Mouse (Mus musculus): ENCODE measurements around the gene Cym.

The Cym gene

DNA sequence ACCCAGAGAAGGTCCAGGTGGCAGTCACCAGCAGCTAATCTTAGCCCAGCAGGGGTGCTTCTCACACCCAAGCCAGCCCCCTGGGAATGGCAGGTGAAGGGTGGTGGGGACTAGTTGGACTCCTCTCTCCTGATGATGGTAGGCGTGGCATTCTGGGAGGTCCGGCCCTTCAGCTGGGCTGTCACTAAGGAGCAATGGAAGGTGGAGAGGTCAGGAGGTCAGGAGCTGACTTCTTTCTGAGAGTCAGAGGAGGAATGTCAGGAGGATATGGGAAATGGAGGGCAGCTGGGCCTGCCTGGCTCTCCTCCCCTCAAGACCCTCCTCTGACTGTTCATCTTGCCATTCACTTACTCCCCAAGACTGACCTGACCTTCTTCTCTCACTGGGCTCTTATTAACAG lies 16.5 kb upstream of the Cym start:
- no peaks in the 10 kb centered on the region for H3K27me3 ChIP-seq (ENCODE audit: control insufficient read depth, insufficient read depth, low read length, poor library complexity, severe bottlenecking)
- H3K36me3 ChIP-seq (ENCODE audit: control insufficient read depth, insufficient read depth, low read length, poor library complexity, severe bottlenecking) = no peaks in the 10 kb centered on the region
- no peak for DNase-seq (ENCODE audit: low read depth, low spot score)

DNA sequence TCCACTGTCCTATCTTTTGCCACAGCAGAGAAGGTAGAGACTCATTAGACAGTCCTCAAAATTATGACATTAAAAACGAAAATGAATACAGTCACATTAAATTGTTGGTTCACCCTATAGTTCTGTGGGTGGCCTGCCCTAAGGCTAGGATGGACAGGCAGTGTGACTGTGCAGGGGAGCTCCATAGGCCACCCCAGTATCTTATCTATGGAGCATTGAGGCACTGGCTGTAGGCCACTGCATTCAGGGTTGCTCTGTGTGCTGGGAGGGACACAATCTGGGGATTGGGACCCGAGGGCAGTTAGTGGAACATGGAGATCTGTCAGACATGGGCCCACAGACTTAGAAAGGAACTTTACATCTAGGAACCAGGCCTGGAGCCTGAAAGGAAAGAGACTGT lies 12.4 kb upstream of the Cym start:
- DNase-seq (ENCODE audit: low read depth, low spot score) = no peak
- H3K36me3 ChIP-seq (ENCODE audit: control insufficient read depth, insufficient read depth, low read length, poor library complexity, severe bottlenecking) = no peaks in the 10 kb centered on the region

DNA sequence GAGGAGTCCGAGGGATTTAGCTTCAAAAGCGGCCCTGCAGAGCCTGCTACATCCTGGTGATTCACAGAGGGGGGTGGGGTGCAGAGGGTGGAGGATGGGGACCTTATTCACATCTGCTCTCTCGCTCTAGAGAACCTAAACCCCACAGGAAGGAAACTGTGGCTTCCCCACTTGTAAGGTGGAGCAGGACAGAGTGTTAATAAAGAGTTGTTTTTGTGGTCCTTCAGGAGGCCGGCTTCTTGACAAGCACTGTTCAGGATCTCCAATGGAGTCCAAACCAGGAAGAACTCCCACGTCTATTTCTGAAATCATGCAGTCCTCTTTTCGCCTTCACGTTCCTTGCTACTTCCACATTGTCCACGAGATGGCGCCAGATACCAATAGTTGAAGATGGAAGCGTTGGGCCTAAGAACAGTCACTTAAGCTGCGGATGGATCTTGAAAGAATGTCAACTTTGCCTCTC lies 11.8 kb upstream of the Cym start:
- H3K36me3 ChIP-seq (ENCODE audit: control insufficient read depth, insufficient read depth, low read length, poor library complexity, severe bottlenecking) = no peaks in the 10 kb centered on the region
- peak; percentile 90 for DNase-seq (ENCODE audit: low read depth, low spot score)
- no peaks in the 10 kb centered on the region for H3K27me3 ChIP-seq (ENCODE audit: control insufficient read depth, insufficient read depth, low read length, poor library complexity, severe bottlenecking)

More for the DNA sequence above, 12.4 kb upstream of the Cym start:
- no peaks in the 10 kb centered on the region for H3K27me3 ChIP-seq (ENCODE audit: control insufficient read depth, insufficient read depth, low read length, poor library complexity, severe bottlenecking)

DNA sequence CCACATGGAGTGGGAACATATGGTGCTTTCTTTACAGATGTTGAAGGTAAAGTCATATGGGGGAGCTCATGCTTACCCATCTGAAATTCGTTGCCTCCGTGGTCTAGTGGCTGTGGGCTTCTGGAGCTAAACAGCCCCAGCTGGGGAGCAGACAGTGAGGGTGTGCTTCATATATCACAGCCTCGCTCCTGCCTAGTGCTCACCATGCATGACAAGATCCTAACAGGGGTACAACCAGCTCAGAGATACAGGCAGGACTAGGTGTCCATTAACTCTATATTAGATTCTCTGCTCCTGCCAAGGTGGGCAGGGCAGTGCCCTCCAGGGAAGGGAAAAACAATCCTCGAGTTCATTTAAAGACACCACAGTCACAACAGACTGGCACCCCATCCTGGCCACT lies 9.7 kb upstream of the Cym start:
- H3K27me3 ChIP-seq (ENCODE audit: control insufficient read depth, insufficient read depth, low read length, poor library complexity, severe bottlenecking) = no peaks in the 10 kb centered on the region
- no peaks in the 10 kb centered on the region for H3K36me3 ChIP-seq (ENCODE audit: control insufficient read depth, insufficient read depth, low read length, poor library complexity, severe bottlenecking)
- no peak for DNase-seq (ENCODE audit: low read depth, low spot score)

DNA sequence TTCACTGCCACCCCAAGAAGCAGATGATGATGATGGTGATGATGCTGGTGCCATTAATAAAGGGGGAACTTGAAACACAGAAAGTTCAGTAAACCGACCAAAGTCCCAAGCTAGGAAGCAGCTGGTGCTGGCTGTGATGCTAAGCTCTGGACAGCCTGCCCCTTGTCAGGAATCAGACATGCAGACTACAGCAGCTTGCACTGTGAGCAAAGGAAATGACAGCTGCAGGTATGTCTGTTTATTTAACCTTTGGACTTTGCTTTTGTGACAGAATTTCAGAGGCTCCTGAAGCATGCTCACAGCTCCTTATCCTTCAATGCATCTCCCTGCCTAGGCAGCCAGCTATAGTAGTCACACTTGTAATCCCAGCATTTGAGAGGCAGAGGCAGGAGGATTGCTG lies 9.0 kb upstream of the Cym start, which contains the start of gene A630076J17Rik:
TSS of gene A630076J17Rik (plus strand) at position 88 of the 400 bp plus-strand sequence.
- Histone ChIP-seq H3K27me3 (ENCODE audit: control insufficient read depth, insufficient read depth, low read length, poor library complexity, severe bottlenecking) (no peaks in the 10 kb centered on the region), H3K36me3 (ENCODE audit: control insufficient read depth, insufficient read depth, low read length, poor library complexity, severe bottlenecking) (no peaks in the 10 kb centered on the region)
- no peak for DNase-seq (ENCODE audit: low read depth, low spot score)

DNA sequence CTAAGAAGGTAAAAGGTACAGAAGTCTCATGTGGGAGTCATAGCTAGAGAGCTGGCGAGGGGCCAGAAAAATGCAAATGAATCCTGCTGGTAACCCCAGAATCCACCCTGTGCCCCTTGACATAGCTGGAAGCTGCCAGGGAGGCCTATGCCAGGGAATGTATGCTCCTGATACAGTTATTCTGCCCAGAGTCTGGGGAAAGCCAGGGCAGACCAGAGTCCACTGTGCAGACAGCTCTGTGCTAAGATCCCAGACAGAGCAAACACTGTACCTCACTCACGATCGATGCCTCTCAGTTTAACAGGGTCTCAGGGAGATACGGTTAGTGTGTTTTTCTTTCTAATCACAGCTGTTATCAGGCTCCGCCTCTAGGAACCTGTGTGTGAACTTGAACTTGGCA lies 8.3 kb upstream of the Cym start:
- no peak for DNase-seq (ENCODE audit: low read depth, low spot score)
- Histone ChIP-seq H3K36me3 (ENCODE audit: control insufficient read depth, insufficient read depth, low read length, poor library complexity, severe bottlenecking) (no peaks in the 10 kb centered on the region), H3K27me3 (ENCODE audit: control insufficient read depth, insufficient read depth, low read length, poor library complexity, severe bottlenecking) (no peaks in the 10 kb centered on the region)

DNA sequence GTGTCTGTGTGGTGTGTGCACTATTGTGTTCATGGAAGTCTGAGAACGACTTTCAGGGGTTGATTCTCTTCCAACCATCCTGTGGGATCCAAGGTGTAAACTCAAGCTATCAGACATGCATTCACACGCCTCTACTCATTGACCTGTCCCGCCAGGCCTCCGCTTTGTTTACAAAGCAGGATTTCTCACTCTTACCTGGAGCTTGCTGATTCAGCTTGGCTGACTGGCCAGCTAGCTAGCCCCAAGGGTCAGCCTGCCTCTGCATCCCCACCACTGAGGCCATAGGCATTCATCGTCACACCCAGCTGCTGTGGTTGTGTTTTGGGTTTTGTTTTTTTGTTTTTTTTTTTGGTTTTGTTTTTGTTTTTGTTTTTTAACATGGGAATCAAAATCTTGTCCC lies 7.7 kb upstream of the Cym start:
- Histone ChIP-seq H3K36me3 (ENCODE audit: control insufficient read depth, insufficient read depth, low read length, poor library complexity, severe bottlenecking) (no peaks in the 10 kb centered on the region), H3K27me3 (ENCODE audit: control insufficient read depth, insufficient read depth, low read length, poor library complexity, severe bottlenecking) (no peaks in the 10 kb centered on the region)
- no peak for DNase-seq (ENCODE audit: low read depth, low spot score)

DNA sequence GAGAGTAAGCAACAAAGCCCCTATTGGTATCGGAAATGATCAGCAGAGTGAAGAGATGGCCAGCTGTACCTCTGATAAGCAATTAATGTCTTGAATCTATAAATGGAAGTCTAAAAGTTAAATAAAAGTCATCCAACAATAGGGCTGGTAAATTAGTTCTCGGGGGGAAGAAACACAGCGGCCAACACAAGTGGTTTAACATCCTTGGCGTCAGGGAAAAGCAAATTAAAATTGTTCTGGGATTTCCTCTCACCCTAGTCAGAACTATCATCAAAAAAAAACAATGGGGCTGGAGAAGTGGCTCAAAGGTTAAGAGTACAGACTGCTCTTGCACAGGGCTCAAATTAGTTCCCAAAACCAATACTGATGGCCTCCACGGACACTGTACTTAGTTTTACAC lies 4.3 kb upstream of the Cym start:
- DNase-seq (ENCODE audit: low read depth, low spot score) = no peak
- Histone ChIP-seq H3K27me3 (ENCODE audit: control insufficient read depth, insufficient read depth, low read length, poor library complexity, severe bottlenecking) (no peaks in the 10 kb centered on the region), H3K36me3 (ENCODE audit: control insufficient read depth, insufficient read depth, low read length, poor library complexity, severe bottlenecking) (no peaks in the 10 kb centered on the region)

DNA sequence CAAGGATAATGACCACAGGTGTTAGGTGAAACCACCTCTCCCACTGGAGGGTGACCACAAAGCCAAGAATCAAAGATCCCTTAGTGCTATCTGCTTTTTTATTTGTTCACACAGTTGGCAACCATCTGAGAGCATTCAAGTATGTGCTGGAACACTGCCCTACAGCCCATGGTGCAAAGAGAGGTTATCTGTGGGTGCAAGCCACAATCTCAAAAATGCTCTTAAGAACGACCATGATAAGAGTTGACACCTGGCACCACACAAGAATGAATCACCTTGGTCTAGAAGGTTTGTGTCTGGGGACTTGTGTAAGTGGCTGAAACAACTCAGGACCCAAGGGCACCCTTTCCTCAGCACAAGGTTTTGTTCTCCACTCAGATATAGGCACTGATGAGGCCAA lies 1.7 kb upstream of the Cym start:
- DNase-seq (ENCODE audit: low read depth, low spot score) = no peak
- H3K36me3 ChIP-seq (ENCODE audit: control insufficient read depth, insufficient read depth, low read length, poor library complexity, severe bottlenecking) = no peaks in the 10 kb centered on the region
- H3K27me3 ChIP-seq (ENCODE audit: control insufficient read depth, insufficient read depth, low read length, poor library complexity, severe bottlenecking) = no peaks in the 10 kb centered on the region

DNA sequence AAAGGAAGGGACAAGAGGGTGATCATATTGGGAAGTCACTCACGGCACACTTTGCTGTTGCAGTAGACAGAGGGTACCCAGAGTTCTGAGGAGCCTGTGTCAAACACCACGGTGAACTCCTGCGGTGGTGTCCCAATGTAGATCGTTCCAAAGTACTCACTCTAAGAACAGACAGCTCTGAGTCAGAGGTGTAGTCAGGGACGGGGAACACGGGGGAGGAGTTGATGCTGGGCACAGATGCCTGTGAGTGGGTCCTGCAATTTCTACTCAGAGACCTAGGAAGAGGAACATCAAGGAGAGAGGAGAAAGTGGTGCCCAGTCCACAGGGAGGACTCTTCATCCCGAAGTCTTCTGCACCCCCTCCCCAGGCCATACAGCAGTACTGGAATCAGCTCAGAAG lies 3.0 kb downstream of the Cym start:
- Histone ChIP-seq H3K27me3 (ENCODE audit: control insufficient read depth, insufficient read depth, low read length, poor library complexity, severe bottlenecking) (no peaks in the 10 kb centered on the region), H3K36me3 (ENCODE audit: control insufficient read depth, insufficient read depth, low read length, poor library complexity, severe bottlenecking) (no peaks in the 10 kb centered on the region)
- DNase-seq (ENCODE audit: low read depth, low spot score) = no peak

DNA sequence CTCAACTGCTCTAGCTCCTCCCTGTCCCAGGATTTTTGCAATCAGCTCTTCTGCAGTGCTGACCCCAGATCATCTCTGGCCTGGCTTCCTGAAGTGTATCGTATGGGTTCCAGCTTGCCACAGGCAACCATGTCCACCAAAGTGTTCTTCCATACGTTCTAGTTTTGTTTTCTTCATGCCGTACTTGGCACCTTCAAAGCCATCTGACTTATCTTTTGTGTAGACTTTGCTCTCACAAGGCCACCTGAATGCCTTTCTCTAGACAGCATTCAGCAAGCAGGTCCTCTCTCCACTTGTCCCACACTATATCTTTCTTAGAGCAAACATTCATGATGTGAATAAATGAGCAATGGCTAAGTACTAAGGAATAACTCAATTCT lies 4.4 kb downstream of the Cym start:
- H3K27me3 ChIP-seq (ENCODE audit: control insufficient read depth, insufficient read depth, low read length, poor library complexity, severe bottlenecking) = no peaks in the 10 kb centered on the region
- H3K36me3 ChIP-seq (ENCODE audit: control insufficient read depth, insufficient read depth, low read length, poor library complexity, severe bottlenecking) = no peaks in the 10 kb centered on the region
- DNase-seq (ENCODE audit: low read depth, low spot score) = no peak

DNA sequence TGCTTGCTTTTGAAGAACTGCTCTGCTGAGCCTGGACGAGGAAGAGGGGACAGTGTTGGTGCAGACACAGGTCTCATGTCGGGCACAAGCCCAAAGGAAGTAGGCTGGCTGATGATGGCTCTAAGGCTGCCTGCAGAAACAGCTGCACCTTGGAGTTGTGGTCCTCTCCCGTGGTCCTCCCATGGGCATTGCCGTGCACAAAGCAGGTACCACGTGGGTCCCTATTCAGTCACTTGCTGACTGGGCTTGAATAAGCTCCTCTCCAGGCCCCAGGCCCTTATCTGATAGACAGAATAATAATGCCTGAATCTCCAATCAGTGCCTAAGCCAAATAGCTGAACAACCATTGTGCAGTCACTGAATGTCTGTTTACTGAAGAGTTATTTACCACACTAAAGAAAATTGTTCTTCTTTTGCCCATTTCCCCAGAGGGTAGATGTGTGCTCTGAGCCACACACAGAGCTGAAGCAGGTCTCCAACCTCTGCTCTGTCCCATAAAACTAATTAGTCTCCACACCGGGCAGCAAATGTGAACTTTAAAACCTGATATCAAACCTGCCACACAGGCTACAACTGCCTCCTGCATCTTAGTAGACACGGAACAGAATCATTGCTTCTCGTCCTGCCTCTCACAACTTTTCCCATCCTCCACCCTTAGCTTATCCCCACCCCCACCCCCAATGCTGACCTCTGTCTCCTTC lies 5.0 kb downstream of the Cym start:
- no peaks in the 10 kb centered on the region for H3K27me3 ChIP-seq (ENCODE audit: control insufficient read depth, insufficient read depth, low read length, poor library complexity, severe bottlenecking)
- DNase-seq (ENCODE audit: low read depth, low spot score) = no peak

DNA sequence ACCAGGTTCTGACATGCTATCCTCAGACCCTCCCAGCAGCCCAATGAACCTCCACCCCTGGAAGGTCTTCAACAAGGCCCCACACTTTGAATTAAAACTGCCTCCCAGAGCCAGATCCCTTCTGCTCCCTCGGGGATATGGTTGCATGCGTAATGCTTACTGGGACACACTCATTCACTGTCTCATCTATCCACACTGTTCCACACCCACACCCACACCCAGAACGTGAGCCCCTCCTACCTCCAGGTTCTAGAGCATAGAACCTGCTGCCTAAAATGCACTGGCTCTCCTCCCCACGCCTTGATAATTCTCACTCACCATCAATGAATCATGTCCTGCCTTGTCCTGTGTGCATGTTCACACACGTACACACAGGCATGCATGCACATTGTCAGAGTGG lies 6.9 kb downstream of the Cym start:
- no peak for DNase-seq (ENCODE audit: low read depth, low spot score)
- Histone ChIP-seq H3K27me3 (ENCODE audit: control insufficient read depth, insufficient read depth, low read length, poor library complexity, severe bottlenecking) (no peaks in the 10 kb centered on the region), H3K36me3 (ENCODE audit: control insufficient read depth, insufficient read depth, low read length, poor library complexity, severe bottlenecking) (no peaks in the 10 kb centered on the region)

More for the DNA sequence above, 5.0 kb downstream of the Cym start:
- H3K36me3 ChIP-seq (ENCODE audit: control insufficient read depth, insufficient read depth, low read length, poor library complexity, severe bottlenecking) = no peaks in the 10 kb centered on the region

DNA sequence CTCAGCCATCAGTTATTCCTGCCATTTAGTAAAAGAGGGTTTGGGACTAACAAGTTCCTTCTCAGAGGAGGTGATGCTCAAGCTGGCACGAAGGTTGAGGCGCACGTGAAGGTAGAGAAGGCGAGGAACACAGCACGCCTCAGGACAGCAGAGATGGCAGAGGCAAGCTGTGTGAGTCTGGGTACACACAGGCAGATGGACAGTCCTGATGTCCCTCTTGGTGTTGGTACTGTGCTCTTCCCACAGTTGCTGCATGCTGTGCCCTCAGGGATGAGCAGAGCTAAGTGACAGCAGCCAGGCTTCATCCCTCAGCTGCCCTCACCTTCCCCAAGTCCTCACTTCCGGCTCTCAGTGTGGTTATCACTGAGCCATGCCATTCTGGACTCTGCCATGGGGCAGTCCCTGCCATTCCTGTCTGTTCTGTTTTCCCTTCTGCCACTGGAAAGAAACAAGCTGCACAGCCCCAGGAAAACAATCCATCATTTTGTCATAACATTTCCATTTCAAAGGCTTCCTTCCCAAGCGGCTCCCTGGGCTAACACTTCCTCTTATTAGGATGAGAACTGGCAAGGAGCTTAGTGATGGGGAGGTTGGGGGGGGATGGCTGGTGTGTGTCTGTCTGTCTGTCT lies 13.8 kb downstream of the Cym start:
- Histone ChIP-seq H3K27me3 (ENCODE audit: control insufficient read depth, insufficient read depth, low read length, poor library complexity, severe bottlenecking) (no peaks in the 10 kb centered on the region), H3K36me3 (ENCODE audit: control insufficient read depth, insufficient read depth, low read length, poor library complexity, severe bottlenecking) (no peaks in the 10 kb centered on the region)
- DNase-seq (ENCODE audit: low read depth, low spot score) = no peak

DNA sequence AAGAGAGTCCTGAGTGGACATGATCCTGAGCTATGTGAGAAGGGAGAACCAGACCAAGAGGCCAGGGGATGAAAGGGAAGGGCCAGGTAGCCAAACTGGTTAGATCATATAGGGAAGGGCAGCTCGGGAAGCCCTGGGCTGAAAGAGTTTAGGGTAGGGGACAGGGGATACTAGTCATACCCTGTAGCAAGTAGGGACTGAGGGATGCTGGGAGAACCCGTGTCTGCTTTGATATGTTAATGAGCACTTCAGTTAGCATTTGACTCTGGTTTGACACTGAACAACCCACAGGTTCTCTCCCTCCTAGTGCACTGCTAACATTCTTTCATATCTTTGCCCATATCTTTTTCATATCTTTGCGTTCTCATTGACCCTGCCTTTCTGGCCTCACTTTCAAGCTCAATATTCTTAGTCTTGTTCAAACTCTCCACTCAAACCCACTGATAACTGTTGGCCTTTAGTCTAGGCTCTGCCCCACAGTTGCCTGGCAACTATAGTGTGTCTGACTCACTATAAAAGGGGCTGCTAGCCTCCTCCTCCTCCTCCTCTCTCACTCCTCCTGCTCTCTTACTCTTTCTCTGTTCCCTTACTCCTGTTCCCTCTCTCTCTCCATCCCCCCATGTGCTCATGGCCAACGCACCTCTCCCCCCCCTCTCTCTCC lies 14.9 kb downstream of the Cym start:
- H3K36me3 ChIP-seq (ENCODE audit: control insufficient read depth, insufficient read depth, low read length, poor library complexity, severe bottlenecking) = no peaks in the 10 kb centered on the region
- DNase-seq (ENCODE audit: low read depth, low spot score) = no peak

More for the DNA sequence above, 14.9 kb downstream of the Cym start:
- no peaks in the 10 kb centered on the region for H3K27me3 ChIP-seq (ENCODE audit: control insufficient read depth, insufficient read depth, low read length, poor library complexity, severe bottlenecking)
